Mouse (Mus musculus) gastrocnemius, adult 8-10 months (tissue): ENCODE measurements around the gene Enpp6. TPM values are rescaled to one million over a fixed set of nuclear protein-coding genes. Genes with fewer than 3 reads are reported as not detected.

Experiments
- DNase-seq, 2 experiments: peaks; one replicate each; pipeline ENCODE4 v3.0.0; 2022; ENCODE audit warnings: low spot score in 2 of 2
- total RNA-seq, 4 experiments: library from RNA; stranded (reverse); gene quantifications; 2 replicates each; pipeline ENCODE4 v1.2.4; 2022

The Enpp6 gene
- total RNA-seq, 4 experiments from 2014 or later = 0.22 to 0.97 (median 0.31) TPM

DNA sequence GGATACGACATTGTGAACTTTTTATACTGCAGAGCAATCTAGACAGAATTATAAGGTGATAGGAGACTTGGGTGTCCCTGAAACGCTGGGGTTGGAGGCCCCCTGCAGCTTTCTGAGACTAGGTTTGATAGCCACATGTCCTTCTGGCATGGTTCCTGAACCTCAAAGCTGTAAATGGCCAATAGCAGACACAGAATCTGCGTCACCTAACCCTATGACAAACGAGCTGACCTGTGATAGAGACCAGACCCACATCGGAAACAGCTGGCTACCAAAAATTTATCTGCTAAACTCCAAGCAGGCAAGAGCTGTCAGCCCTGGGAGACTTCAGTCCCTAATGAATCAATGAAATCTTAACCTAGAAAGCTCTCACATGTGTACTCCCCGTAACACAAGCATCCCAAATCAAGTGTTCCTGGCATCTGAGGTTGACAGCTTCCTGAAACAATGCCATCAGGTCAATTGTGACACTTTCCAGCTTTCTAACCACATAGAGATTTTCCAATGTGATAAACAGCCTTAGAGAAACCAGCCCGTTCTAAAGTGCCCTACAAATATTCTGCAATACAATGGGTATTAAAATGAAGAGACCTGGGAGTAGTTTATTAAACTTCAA is 74.5 kb downstream of the Enpp6 start:
- DNase-seq = no peak

GRCm38 (mm10) chr8:47067121-47067520 is 80.4 kb downstream of the Enpp6 start:
- DNase-seq = no peak

DNA sequence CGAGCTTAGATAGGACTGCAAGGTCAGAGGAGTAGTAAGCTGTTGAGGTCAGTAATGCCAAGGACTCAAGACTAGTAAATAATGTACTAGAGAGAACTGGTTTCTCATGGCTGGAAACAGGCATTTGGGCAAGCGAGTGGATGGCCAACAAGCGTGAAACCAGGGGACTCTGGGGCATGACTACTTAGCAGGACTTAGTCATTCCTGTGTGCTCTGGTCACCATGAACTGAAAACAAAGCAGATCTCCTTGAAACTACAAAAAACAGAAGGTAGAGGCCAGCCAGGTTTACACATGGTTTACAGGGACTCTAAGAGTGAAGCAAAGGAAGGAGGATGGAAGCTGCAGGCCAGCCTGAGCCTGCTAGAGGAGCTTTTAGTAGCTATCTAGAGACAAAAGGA is 82.9 kb downstream of the Enpp6 start:
- no peak for DNase-seq

DNA sequence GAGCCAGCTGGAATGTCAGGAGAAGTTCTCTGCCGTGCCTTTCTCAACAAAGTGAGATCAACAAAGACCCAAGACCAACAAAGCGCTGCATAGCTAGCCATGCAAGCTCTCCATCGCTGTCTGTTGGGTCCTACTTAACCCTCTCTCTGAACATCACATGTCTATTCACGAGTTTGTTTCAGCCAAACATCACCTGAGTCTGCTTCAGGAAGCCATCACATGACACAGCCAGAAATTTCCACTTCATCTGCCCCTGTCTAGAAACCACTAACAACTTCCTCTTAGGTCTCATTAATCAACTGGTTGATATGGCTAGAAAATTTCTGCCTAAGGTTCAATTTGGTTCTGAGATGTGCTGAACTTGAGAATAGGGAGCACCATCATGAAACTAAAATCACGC is 85.3 kb downstream of the Enpp6 start:
- no peak for DNase-seq

DNA sequence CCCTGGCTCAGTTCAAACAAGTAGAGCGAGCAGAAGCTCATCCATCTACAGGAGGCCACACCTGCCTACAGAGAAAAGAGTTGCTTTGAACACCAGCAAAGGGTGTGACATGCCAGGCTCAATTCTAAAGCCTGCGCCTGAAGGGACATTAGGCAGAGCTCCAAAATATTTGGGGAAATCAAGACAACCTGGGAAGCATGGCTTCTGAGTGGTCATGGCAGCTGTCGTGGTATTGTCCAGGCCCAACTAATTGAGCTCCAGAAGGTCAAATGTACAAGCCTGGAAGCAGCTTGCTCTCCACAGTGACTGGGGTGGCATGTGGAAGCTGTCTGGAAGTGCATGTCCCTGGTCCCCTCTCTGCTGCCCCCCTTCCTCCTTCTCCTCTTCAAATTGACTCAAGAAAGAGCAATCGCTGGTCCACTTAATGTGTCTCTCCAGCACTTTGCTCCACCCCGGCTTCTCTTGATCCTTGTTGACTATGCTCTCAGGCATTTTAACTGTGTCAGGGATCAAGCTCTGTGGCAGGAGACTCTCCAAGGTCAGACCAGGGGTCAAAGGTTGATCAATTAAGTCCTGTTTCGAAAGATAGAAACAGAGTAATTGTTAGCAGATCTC is 89.4 kb downstream of the Enpp6 start:
- DNase-seq = no peak

GRCm38 (mm10) chr8:47080037-47080436 is 93.3 kb downstream of the Enpp6 start:
- DNase-seq = no peak

GRCm38 (mm10) chr8:47082201-47083027 is 95.7 kb downstream of the Enpp6 start:
- DNase-seq = no peak

GRCm38 (mm10) chr8:47090021-47090420 is 103.3 kb downstream of the Enpp6 start:
- no peak for DNase-seq

DNA sequence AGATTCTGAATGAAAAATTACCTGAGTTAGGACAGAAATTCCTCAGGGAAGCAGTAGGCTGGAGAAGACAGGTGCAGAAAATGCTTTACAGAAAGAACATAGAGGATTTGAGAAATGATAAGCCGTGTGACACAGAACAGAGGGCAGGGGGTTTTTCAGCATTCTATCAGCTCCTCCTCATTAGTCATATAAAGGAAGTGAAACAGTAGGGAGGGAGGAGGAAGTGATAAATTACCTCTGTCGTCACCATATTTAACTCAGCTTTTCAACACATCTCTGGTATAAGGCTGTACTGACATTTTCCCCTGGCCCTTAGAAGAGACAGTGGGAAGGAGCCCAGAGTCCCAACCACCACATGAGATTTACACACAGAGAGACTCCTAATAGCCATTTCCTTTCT is 118.9 kb downstream of the Enpp6 start:
- DNase-seq = no peak

GRCm38 (mm10) chr8:47114133-47114796 is 127.6 kb downstream of the Enpp6 start:
- DNase-seq = no peak

GRCm38 (mm10) chr8:47117336-47117735 is 130.6 kb downstream of the Enpp6 start:
- no peak for DNase-seq

GRCm38 (mm10) chr8:47119895-47120294 is 133.2 kb downstream of the Enpp6 start:
- no peak for DNase-seq

DNA sequence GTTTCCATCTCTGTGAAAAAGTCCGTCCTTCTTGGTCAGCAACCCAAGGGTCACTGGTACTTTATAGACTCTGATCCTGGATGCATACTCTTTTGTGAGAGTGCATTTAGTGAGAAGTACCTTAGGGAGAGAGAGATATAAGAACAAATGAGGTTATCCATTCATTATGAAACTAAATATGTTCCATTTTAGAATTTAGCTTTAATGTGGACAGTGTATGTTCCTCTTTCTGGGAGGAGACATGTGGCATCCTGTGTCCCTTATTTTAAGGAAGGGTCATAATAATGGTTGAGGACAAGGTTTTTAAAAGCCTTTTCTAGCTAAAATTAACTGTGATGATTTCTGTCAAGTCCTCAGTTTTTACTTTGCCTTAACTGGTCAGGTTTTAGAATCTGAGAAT is 142.2 kb downstream of the Enpp6 start:
- DNase-seq = no peak

DNA sequence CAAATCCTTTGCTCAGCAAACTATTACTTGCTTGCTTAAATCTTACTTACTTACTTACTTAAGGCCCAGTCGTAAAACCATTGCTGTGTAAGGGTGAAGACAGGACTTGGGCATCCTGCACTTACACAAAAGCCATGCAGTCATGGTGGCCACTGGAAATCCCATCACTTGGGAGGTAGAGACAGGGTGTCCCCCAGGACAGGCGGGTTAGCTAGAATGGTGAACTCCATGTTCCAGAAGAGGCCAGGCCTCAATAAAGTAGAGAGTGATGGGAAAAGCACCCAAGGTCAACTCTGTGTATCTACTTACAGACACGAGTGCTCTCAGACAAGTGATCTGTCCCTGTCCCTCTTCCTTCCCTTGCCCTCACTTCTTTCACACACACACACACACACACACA is 146.7 kb downstream of the Enpp6 start:
- no peak for DNase-seq

DNA sequence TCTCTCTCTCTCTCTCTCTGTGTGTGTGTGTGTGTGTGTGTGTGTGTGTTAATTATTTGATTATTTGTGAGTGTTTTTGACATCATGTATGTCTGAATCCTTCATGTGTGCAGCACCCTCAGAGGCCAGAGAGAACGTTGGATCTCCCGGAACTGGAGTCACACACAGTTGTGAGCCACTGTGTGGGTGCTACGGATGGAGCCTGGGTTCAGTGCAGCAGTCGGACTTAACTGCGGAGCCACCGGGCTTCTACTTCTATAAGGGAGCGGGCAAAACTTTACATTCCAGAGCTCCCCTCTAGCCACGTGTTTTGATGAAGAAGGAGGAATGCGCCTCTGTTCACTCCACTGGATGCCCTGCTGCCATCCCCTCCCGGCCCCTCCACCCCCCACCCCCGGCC is 148.0 kb downstream of the Enpp6 start:
- DNase-seq = no peak

DNA sequence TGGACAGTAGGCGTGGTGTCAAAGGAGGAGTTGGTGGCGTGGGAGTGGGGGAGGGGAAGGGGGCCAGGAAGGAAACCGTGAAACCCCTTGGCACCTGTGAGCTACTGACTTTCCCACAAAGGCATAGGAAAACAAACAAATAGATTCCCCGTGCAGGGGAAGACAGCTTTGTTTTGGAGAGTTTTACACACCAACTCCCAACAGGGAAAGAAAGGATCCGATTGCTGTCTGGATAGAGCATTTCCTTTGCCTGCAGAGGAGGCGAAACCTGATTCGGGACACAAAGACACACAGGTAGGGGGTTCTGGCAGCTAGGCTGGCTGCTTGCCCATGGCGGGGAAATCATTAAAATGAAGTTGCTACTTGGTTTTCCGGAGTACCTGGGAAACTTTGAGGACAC is 148.9 kb downstream of the Enpp6 start:
- no peak for DNase-seq

DNA sequence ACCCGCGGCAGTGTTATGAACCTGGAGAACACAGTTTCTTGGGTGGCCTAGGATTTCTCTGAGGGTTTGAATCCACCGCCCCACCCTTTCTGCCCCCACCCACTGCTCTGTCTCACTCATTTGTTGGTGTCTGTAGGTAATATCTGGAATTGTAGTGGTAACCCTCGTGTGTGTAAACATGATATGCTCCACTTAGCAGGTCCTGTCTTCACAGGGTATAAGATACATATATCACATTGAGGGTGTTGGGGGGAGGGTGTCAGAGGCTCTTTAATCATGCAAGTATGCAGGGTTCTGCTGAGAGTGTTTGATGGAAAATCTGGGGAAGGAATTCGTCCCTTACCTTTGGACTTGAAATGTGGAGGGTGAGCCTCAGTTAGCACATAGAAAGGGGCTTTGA is 149.4 kb downstream of the Enpp6 start:
- DNase-seq = no peak

- DNase-seq = no peak
Measured at GRCm38 (mm10) chr8:47145258-47145657, 158.6 kb downstream of the Enpp6 start.
